Mouse (Mus musculus) layer of hippocampus, postnatal 14 days (tissue): ENCODE data around the gene Zfp580. TPM values are rescaled to one million over a fixed set of nuclear protein-coding genes. Genes with fewer than 3 reads are reported as not detected.
"Not testable (repeated sequence)": the region's sequence is repeated elsewhere in the genome, so short reads cannot be mapped to it uniquely, and the experiment has no call there.

ENCODE experiments used
- DNase-seq, 2 experiments: peaks; one replicate each; pipeline ENCODE4 v3.0.0; 2021 to 2022; ENCODE audit warnings: low spot score in 2 of 2, mixed read lengths in 1 of 2
- long read RNA-seq, 2 experiments: library from polyadenylated mRNA; stranded (forward); transcript quantifications; one replicate each; pipeline ENCODE4 v2.0.0; 2021
- total RNA-seq, 2 experiments: library from RNA; stranded (reverse); gene quantifications; 2 replicates each; pipeline ENCODE4 v1.2.3; 2021

The Zfp580 gene
- total RNA-seq, result 10 to 100 TPM; 57.8 to 63.2 TPM
- long read RNA-seq, experiment 1, transcript Zfp580-201 (2 exons, 1,096 nt), result major isoform, 31 of 34 reads
- long read RNA-seq, experiment 1, partial matches to known transcripts, result 2 of 34 reads
- long read RNA-seq, experiment 1, other reads (novel, unspliced or antisense), result 1 of 34 reads
- long read RNA-seq, experiment 2, transcript Zfp580-201 (2 exons, 1,096 nt), result major isoform, 56 of 57 reads
- long read RNA-seq, experiment 2, partial matches to known transcripts, result 0 of 57 reads
- long read RNA-seq, experiment 2, other reads (novel, unspliced or antisense), result 1 of 57 reads

- DNase-seq, result peak; percentile 78 to 86
These were observed at the start of gene Zfp580 for GRCm38 (mm10) chr7:5051193-5052192. Gene Zfp580 (plus strand): TSS chr7:5051538.

GRCm38 (mm10) chr7:5002876-5003275, 48.5 kb upstream of the Zfp580 start:
- not testable (repeated sequence) for DNase-seq

- no peak for DNase-seq
These were observed 43.1 kb upstream of the Zfp580 start for GRCm38 (mm10) chr7:5008229-5008628.

GRCm38 (mm10) chr7:5012681-5013513, 38.4 kb upstream of the Zfp580 start:
- DNase-seq, result no peak

GRCm38 (mm10) chr7:5014251-5015117, 36.9 kb upstream of the Zfp580 start, which contains the start of the genes Zfp524 and Fiz1:
Gene Zfp524 (plus strand): TSS chr7:5014415.
Gene Fiz1 (minus strand): TSS chr7:5014697.
- DNase-seq, result peak; percentile 96 to 98

GRCm38 (mm10) chr7:5015118-5016001, 36.0 kb upstream of the Zfp580 start, which contains the start of gene Gm44973:
Gene Gm44973 (plus strand): TSS chr7:5015496.
- peak; percentile 95 for DNase-seq

GRCm38 (mm10) chr7:5016057-5016456, 35.3 kb upstream of the Zfp580 start:
- DNase-seq, result no peak

GRCm38 (mm10) chr7:5016920-5017319, 34.4 kb upstream of the Zfp580 start:
- DNase-seq, result no peak

- no peak for DNase-seq
These were observed 34.0 kb upstream of the Zfp580 start for GRCm38 (mm10) chr7:5017352-5017751.

GRCm38 (mm10) chr7:5017931-5018330, 33.4 kb upstream of the Zfp580 start:
- no peak for DNase-seq

- DNase-seq, result not testable (repeated sequence)
These were observed 31.8 kb upstream of the Zfp580 start for GRCm38 (mm10) chr7:5019576-5019975.

GRCm38 (mm10) chr7:5020000-5020681, 31.2 kb upstream of the Zfp580 start, which contains the start of the genes Zfp865 and Ccdc106:
Gene Zfp865 (plus strand): TSS chr7:5020376.
Gene Ccdc106 (plus strand): TSS chr7:5020553.
- peak; percentile 99 to 100 for DNase-seq

- no peak for DNase-seq
These were observed 30.7 kb upstream of the Zfp580 start for GRCm38 (mm10) chr7:5020685-5021084.

GRCm38 (mm10) chr7:5021197-5021596, 30.1 kb upstream of the Zfp580 start:
- no peak for DNase-seq

GRCm38 (mm10) chr7:5029543-5029942, 21.8 kb upstream of the Zfp580 start:
- DNase-seq, result no peak

GRCm38 (mm10) chr7:5029946-5030345, 21.4 kb upstream of the Zfp580 start:
- no peak for DNase-seq

- no peak for DNase-seq
These were observed 20.6 kb upstream of the Zfp580 start for GRCm38 (mm10) chr7:5030554-5031275.
